Mouse (Mus musculus) liver, embryonic 13.5 days (tissue): ENCODE measurements around the gene Gm7534. TPM values are rescaled to one million over a fixed set of nuclear protein-coding genes. Genes with fewer than 3 reads are reported as not detected.

Experiments
- polyA plus RNA-seq: library from polyadenylated mRNA; unstranded; fragments of >200 nt; fragmentation: Nextera tagmentation; extraction: Ambion mirVana; gene quantifications from 2 replicates; pipeline ENCODE4 v1.2.1, GENCODE M21; 2015

Gm7534 gene
- polyA plus RNA-seq, 1 experiment from 2014 or later, result not detected

Other genes with a start within 250 kb of the Gm7534 start
- 779 and 917 TPM in 2 replicates for gene Hmgn2, start 234.4 kb downstream of the Gm7534 start, polyA plus RNA-seq
- 19.7 and 23.5 TPM in 2 replicates for gene Dhdds, start 202.1 kb downstream of the Gm7534 start, polyA plus RNA-seq
- 1.8 and 2.0 TPM in 2 replicates for gene Lin28a, start 184.2 kb downstream of the Gm7534 start, polyA plus RNA-seq
- gene Zfp683, start 149.2 kb downstream of the Gm7534 start, polyA plus RNA-seq, result not detected in 2 replicates
- 0.22 and 0.25 TPM in 2 replicates for gene Crybg2, start 142.2 kb downstream of the Gm7534 start, polyA plus RNA-seq
- 24.6 and 27.7 TPM in 2 replicates for gene Cd52, start 107.9 kb downstream of the Gm7534 start, polyA plus RNA-seq
- 1.7 and 2.3 TPM in 2 replicates for gene Ubxn11, start 100.4 kb downstream of the Gm7534 start, polyA plus RNA-seq
- 158 and 171 TPM in 2 replicates for gene Sh3bgrl3, start 74.2 kb downstream of the Gm7534 start, polyA plus RNA-seq
- gene Cep85, start 15.9 kb downstream of the Gm7534 start, polyA plus RNA-seq, result 27.8 and 35.1 TPM in 2 replicates
- gene Catsper4, start 24.4 kb upstream of the Gm7534 start, polyA plus RNA-seq, result not detected in 2 replicates
- 0.05 and 0.07 TPM in 2 replicates for gene Cnksr1, start 35.4 kb upstream of the Gm7534 start, polyA plus RNA-seq
- 0.21 and 0.52 TPM in 2 replicates for gene E130218I03Rik, start 40.7 kb upstream of the Gm7534 start, polyA plus RNA-seq
- 10.6 and 11.3 TPM in 2 replicates for gene Zfp593, start 42.6 kb upstream of the Gm7534 start, polyA plus RNA-seq
- not detected in 2 replicates for gene Gm30191, start 43.9 kb upstream of the Gm7534 start, polyA plus RNA-seq
- 0.61 and 0.83 TPM in 2 replicates for gene Grrp1, start 51.1 kb upstream of the Gm7534 start, polyA plus RNA-seq
- 12.3 and 15.7 TPM in 2 replicates for gene Pdik1l, start 84.9 kb upstream of the Gm7534 start, polyA plus RNA-seq
- 0.14 and 0.24 TPM in 2 replicates for gene Trim63, start 112.1 kb upstream of the Gm7534 start, polyA plus RNA-seq
- not detected in 2 replicates for gene Slc30a2, start 140.2 kb upstream of the Gm7534 start, polyA plus RNA-seq
- 0.15 and 0.18 TPM in 2 replicates for gene Extl1, start 180.8 kb upstream of the Gm7534 start, polyA plus RNA-seq
- gene Pafah2, start 193.3 kb upstream of the Gm7534 start, polyA plus RNA-seq, result 3.7 and 5.1 TPM in 2 replicates